Mouse (Mus musculus): Measurements from ENCODE around the gene Nkx2-9. TPM values are rescaled to one million over a fixed set of nuclear protein-coding genes. Genes with fewer than 3 reads are reported as not detected.
A peak's percentile ranks its signal among the peaks of the same experiment; 100 is the strongest.

Nkx2-9 gene
- 2.4 and 2.8 TPM in 2 replicates for polyA plus RNA-seq (2014; fragmentation: Nextera tagmentation; extraction: Ambion mirVana)

DNA sequence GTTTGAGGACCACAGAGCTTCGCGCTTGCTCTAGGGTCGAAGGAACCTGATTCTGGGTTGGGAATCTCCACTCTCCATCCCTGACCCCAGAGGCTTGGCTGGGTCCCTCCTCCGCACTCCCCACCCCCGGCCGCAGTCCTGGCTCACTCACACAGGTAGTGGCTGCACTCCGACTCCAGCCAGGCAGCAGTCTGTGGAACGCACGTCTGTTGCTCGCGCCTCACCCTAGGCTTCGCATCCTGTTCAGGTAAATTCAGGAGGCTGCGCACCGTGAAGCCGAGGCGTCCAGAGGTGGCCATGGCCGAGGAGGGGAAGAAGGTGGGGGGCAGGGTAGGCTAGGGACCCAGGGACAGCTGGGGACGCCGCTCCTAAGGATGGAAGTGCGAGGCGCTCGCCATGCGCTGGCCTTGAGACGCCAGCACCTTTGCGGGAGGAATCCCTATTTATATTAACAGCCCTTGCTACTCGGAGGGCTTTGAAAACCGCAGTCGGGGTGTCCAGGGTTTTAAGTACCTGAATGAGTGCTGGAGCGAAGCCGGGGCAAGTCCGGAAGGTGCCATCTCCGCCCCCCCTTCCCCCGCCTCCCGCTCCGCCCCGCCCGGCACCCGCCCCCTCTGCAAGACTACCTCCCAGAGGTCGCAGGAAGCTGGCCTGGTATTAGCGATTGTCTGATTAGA, at the start of gene Nkx2-9:
Gene Nkx2-9, minus strand, starts transcription at position 524 of the 677 bp plus-strand sequence.
- H3K27me3 ChIP-seq (ENCODE audit: control insufficient read depth, insufficient read depth, low read length): peaks cover 89% of the 10 kb centered on the region
- H3K4me2 ChIP-seq (ENCODE audit: low read depth, low read length, severe bottlenecking): peak within 1 kb of the TSS; percentile 45
- H3K9me3 ChIP-seq (ENCODE audit: control insufficient read depth, low read length): no peaks in the 10 kb centered on the region
- DNase-seq (ENCODE audit: low spot score) (peak; percentile 62), ATAC-seq (replicated peaks; ENCODE audit: low FRiP score) (no peak)
- no peak within 1 kb of the TSS for H3K9ac ChIP-seq (ENCODE audit: low read length)
- H3K36me3 ChIP-seq (ENCODE audit: control insufficient read depth, insufficient read depth, low read length): no peaks in the 10 kb centered on the region
- peaks cover 4% of the 10 kb centered on the region; the same call in 1 of the 2 replicates for H3K4me1 ChIP-seq (replicated peaks; ENCODE audit: control insufficient read depth, insufficient read depth, low read length)
- H3K27ac ChIP-seq (ENCODE audit: low read depth, low read length): no peak within 1 kb of the TSS
- WGBS: under 1% methylated on average over 40 of the region's 40 CpGs
- peak within 1 kb of the TSS; percentile 26; the same call in 1 of the 2 replicates for H3K4me3 ChIP-seq (ENCODE audit: low read depth, low read length)

DNA sequence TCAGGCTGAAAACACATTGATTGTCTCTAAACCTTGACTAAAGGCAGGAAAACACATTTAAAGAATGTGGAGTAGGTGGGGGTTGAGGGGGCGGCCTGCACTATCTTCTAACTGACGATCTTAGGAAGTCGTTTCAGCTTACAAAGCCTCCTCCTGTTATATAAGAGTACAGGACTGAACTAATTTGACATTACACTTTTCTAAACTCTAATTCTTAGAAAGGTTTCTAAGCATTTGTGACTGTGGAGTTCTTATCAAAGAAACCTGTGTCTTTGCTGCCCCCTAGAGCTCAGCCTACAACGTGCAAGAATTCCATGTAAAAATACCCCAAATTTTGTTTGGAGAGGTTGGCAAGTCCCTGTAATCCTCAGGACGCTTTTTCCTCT, 24.1 kb upstream of the Nkx2-9 start:
- peak; percentile 39; the same call in 1 of the 2 replicates for ATAC-seq (replicated peaks; ENCODE audit: low FRiP score)
- no peaks in the 10 kb centered on the region for H3K36me3 ChIP-seq (ENCODE audit: control insufficient read depth, insufficient read depth, low read length)
- H3K9me3 ChIP-seq (ENCODE audit: control insufficient read depth, low read length): no peaks in the 10 kb centered on the region
- WGBS: 5% methylated on average over 5 of the region's 5 CpGs
- H3K27me3 ChIP-seq (ENCODE audit: control insufficient read depth, insufficient read depth, low read length): no peaks in the 10 kb centered on the region
- no peaks in the 10 kb centered on the region for H3K4me1 ChIP-seq (replicated peaks; ENCODE audit: control insufficient read depth, insufficient read depth, low read length)
- peak; percentile 70 for DNase-seq (ENCODE audit: low spot score)
- H3K4me3 ChIP-seq (ENCODE audit: low read depth, low read length): no peak overlapping the region
- no peak overlapping the region for H3K9ac ChIP-seq (ENCODE audit: low read length)
- H3K27ac ChIP-seq (ENCODE audit: low read depth, low read length): no peak overlapping the region
- H3K4me2 ChIP-seq (ENCODE audit: low read depth, low read length, severe bottlenecking): peak overlapping the region; percentile 37; the same call in 1 of the 2 replicates

DNA sequence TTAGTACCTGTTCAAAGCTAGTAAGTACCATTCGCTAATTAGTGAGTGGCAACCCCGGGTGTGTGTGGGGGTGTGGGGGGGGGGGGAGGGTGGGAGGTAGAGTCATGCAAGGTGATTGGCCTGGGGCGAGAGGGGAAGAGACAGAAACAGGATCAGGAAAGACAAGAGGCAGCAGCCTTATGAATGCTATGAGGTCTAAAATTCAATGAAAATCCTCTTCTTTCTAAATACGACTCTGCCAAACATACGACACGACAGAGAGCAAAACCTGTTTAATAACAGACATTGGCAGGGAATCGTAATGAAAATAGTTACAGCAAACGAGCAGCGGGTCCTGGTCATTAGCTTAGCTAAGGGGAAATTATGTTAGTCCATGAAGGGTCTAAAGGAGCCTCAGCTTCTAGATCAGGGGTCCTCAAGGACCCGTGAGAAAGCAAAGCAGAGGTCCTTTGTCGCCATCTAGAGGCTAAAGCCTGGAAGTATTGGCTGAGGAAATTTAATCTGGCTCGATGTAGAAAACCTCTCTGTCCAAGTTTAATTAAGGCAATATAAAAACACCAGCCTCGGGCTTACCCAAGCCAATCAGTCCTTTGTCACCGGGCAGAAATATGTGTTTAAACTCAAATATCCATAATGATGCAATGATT, 23.6 kb upstream of the Nkx2-9 start:
- WGBS: 24% methylated on average over 14 of the region's 14 CpGs
- H3K4me3 ChIP-seq (ENCODE audit: low read depth, low read length): no peak overlapping the region
- ATAC-seq (replicated peaks; ENCODE audit: low FRiP score): peak; percentile 51; the same call in 1 of the 2 replicates
- peak; percentile 66 for DNase-seq (ENCODE audit: low spot score)
- H3K36me3 ChIP-seq (ENCODE audit: control insufficient read depth, insufficient read depth, low read length): no peaks in the 10 kb centered on the region
- no peaks in the 10 kb centered on the region for H3K27me3 ChIP-seq (ENCODE audit: control insufficient read depth, insufficient read depth, low read length)
- H3K9me3 ChIP-seq (ENCODE audit: control insufficient read depth, low read length): no peaks in the 10 kb centered on the region
- no peaks in the 10 kb centered on the region for H3K4me1 ChIP-seq (replicated peaks; ENCODE audit: control insufficient read depth, insufficient read depth, low read length)
- H3K27ac ChIP-seq (ENCODE audit: low read depth, low read length): no peak overlapping the region
- no peak overlapping the region for H3K9ac ChIP-seq (ENCODE audit: low read length)
- peak overlapping the region; percentile 37; the same call in 1 of the 2 replicates for H3K4me2 ChIP-seq (ENCODE audit: low read depth, low read length, severe bottlenecking)

DNA sequence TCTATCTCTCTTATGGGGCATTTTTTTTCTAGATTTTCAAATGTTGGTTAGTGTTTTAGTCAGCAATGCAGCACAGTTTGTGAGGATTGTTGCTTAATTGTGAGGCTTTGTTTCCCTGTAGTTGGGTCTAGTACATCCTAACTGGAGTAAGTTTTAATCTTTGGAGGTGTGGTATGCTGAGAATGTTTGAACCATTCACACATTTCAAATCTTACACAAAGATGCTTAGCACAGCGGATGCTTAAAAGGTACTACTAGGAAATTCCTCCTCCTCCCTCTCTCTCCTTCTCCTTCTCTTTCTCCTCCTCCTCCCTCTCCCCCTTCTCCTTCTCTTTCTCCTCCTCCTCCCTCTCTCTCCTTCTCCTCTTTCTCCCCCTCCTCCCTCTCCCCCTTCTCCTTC, 3.0 kb upstream of the Nkx2-9 start:
- 4% methylated on average over 1 of the region's 1 CpGs for WGBS
- H3K27ac ChIP-seq (ENCODE audit: low read depth, low read length): no peak overlapping the region

DNA sequence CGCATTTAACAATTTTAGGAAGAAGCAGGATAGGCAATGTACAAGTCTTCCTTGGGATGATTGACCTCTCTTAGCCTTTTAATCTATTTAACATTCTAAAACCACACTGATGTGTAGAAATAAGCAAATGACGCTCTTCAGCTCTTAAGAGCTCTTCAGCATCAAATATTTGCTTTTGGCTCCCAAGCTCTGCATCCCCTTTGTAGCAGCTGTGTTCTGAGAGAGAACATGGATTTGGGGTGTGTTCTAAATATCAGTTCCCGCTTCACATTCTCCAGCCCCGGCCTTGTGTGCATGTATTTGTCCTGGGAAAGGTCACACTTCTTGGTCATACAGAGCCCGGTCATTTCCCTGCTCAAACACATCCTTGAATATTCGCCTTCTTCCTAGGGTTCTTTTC, 2.3 kb upstream of the Nkx2-9 start:
- Histone ChIP-seq H3K9ac (ENCODE audit: low read length) (no peak overlapping the region), H3K27ac (ENCODE audit: low read depth, low read length) (no peak overlapping the region), H3K9me3 (ENCODE audit: control insufficient read depth, low read length) (no peaks in the 10 kb centered on the region), H3K4me2 (ENCODE audit: low read depth, low read length, severe bottlenecking) (no peak overlapping the region), H3K36me3 (ENCODE audit: control insufficient read depth, insufficient read depth, low read length) (no peaks in the 10 kb centered on the region), H3K27me3 (ENCODE audit: control insufficient read depth, insufficient read depth, low read length) (peaks cover 83% of the 10 kb centered on the region), H3K4me3 (ENCODE audit: low read depth, low read length) (no peak overlapping the region), H3K4me1 (replicated peaks; ENCODE audit: control insufficient read depth, insufficient read depth, low read length) (peaks cover 4% of the 10 kb centered on the region; the same call in 1 of the 2 replicates)
- no peak for ATAC-seq (replicated peaks; ENCODE audit: low FRiP score)
- 3% methylated on average over 6 of the region's 6 CpGs for WGBS
- no peak for DNase-seq (ENCODE audit: low spot score)

More for the DNA sequence above, 3.0 kb upstream of the Nkx2-9 start:
- peaks cover 4% of the 10 kb centered on the region; the same call in 1 of the 2 replicates for H3K4me1 ChIP-seq (replicated peaks; ENCODE audit: control insufficient read depth, insufficient read depth, low read length)
- H3K27me3 ChIP-seq (ENCODE audit: control insufficient read depth, insufficient read depth, low read length): peaks cover 83% of the 10 kb centered on the region
- ATAC-seq (replicated peaks; ENCODE audit: low FRiP score) (no peak), DNase-seq (ENCODE audit: low spot score) (no peak)
- H3K4me3 ChIP-seq (ENCODE audit: low read depth, low read length): no peak overlapping the region
- no peaks in the 10 kb centered on the region for H3K9me3 ChIP-seq (ENCODE audit: control insufficient read depth, low read length)
- no peaks in the 10 kb centered on the region for H3K36me3 ChIP-seq (ENCODE audit: control insufficient read depth, insufficient read depth, low read length)
- H3K4me2 ChIP-seq (ENCODE audit: low read depth, low read length, severe bottlenecking): no peak overlapping the region
- H3K9ac ChIP-seq (ENCODE audit: low read length): no peak overlapping the region

DNA sequence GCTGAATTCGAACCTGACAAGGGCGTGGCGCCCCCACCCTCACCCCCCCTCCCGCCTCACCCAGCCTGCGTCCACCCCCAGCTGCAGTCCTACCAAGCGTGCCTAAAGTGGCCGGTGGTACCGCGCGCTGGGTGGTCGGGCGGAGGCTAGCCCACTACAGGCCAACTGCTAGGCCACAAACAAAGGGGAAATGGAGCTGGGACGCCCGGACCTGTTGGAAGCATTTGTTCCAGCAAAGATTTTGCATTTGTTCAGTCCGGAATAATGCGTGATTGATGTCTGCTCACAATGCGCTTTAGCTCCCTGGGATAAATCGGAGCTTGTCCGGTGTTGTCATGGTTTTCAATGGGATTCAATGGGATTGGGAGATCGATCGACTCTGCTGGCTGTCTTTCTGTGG, 1.4 kb upstream of the Nkx2-9 start:
- no peak overlapping the region for H3K4me2 ChIP-seq (ENCODE audit: low read depth, low read length, severe bottlenecking)
- no peak overlapping the region for H3K4me3 ChIP-seq (ENCODE audit: low read depth, low read length)
- H3K27me3 ChIP-seq (ENCODE audit: control insufficient read depth, insufficient read depth, low read length): peaks cover 84% of the 10 kb centered on the region
- no peaks in the 10 kb centered on the region for H3K9me3 ChIP-seq (ENCODE audit: control insufficient read depth, low read length)
- no peak overlapping the region for H3K9ac ChIP-seq (ENCODE audit: low read length)
- H3K36me3 ChIP-seq (ENCODE audit: control insufficient read depth, insufficient read depth, low read length): no peaks in the 10 kb centered on the region
- peaks cover 4% of the 10 kb centered on the region; the same call in 1 of the 2 replicates for H3K4me1 ChIP-seq (replicated peaks; ENCODE audit: control insufficient read depth, insufficient read depth, low read length)
- under 1% methylated on average over 21 of the region's 21 CpGs for WGBS
- no peak overlapping the region for H3K27ac ChIP-seq (ENCODE audit: low read depth, low read length)
- peak; percentile 67 for DNase-seq (ENCODE audit: low spot score)
- ATAC-seq (replicated peaks; ENCODE audit: low FRiP score): peak; percentile 60; the same call in 1 of the 2 replicates

DNA sequence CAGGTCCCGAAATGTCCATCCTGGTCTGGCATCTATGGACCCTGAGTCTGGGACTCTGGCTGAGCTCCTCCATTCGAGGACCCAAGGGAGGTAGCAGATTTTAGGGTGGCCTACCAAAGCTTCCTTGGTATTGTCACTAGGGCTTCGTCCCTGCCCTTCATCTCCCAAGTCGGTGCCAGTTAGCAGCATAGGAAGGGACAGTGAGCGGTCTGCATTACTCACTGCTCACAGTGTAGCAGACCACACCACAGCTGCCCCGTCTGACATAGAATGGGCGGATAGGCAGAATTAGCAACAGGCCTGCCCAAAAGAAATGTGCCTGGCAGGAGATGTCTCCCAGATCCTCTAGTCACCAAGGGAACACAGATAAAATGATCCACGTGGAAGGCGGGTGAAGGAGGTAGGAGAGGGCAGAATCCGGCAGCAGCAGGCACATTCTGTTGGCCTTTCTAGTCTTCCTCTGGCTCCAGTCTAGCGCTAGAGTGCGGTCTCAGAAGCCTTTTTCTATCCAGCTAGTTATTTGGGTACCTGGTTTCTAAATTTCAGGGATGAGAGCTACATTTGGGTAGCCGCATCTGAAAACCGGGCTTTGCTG, 929 bp upstream of the Nkx2-9 start:
- H3K9ac ChIP-seq (ENCODE audit: low read length): no peak overlapping the region
- DNase-seq (ENCODE audit: low spot score) (no peak), ATAC-seq (replicated peaks; ENCODE audit: low FRiP score) (no peak)
- 2% methylated on average over 14 of the region's 14 CpGs for WGBS
- no peak overlapping the region for H3K4me2 ChIP-seq (ENCODE audit: low read depth, low read length, severe bottlenecking)
- peaks cover 4% of the 10 kb centered on the region; the same call in 1 of the 2 replicates for H3K4me1 ChIP-seq (replicated peaks; ENCODE audit: control insufficient read depth, insufficient read depth, low read length)
- no peak overlapping the region for H3K4me3 ChIP-seq (ENCODE audit: low read depth, low read length)
- peaks cover 85% of the 10 kb centered on the region for H3K27me3 ChIP-seq (ENCODE audit: control insufficient read depth, insufficient read depth, low read length)
- no peaks in the 10 kb centered on the region for H3K9me3 ChIP-seq (ENCODE audit: control insufficient read depth, low read length)
- H3K27ac ChIP-seq (ENCODE audit: low read depth, low read length): no peak overlapping the region
- H3K36me3 ChIP-seq (ENCODE audit: control insufficient read depth, insufficient read depth, low read length): no peaks in the 10 kb centered on the region

DNA sequence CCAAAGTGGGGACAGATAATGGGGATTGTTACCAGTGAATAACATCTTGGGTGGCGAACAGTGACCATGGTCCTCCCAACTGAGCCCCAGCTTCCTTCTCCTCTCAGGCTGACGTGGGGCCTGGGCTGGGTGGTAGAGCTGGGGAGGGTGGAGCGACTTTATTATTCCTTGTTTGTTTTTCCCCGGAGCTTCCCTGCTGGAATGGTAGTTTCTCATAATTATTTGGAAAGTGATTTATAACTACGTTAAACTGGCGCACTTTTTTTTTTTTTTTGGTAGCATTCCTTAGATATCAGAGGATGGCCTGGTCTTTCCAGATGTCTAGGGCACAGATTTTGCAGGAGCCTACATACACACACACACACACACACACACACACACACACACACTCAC, 350 bp upstream of the Nkx2-9 start:
- DNase-seq (ENCODE audit: low spot score): no peak
- Histone ChIP-seq H3K4me2 (ENCODE audit: low read depth, low read length, severe bottlenecking) (no peak overlapping the region; the same call in 1 of the 2 replicates), H3K27ac (ENCODE audit: low read depth, low read length) (no peak overlapping the region), H3K27me3 (ENCODE audit: control insufficient read depth, insufficient read depth, low read length) (peaks cover 88% of the 10 kb centered on the region), H3K4me1 (replicated peaks; ENCODE audit: control insufficient read depth, insufficient read depth, low read length) (peaks cover 4% of the 10 kb centered on the region; the same call in 1 of the 2 replicates), H3K9ac (ENCODE audit: low read length) (no peak overlapping the region), H3K36me3 (ENCODE audit: control insufficient read depth, insufficient read depth, low read length) (no peaks in the 10 kb centered on the region), H3K4me3 (ENCODE audit: low read depth, low read length) (no peak overlapping the region), H3K9me3 (ENCODE audit: control insufficient read depth, low read length) (no peaks in the 10 kb centered on the region)
- ATAC-seq (replicated peaks; ENCODE audit: low FRiP score): no peak
- whole genome bisulfite sequencing: under 1% methylated on average over 6 of the region's 6 CpGs
